Mouse (Mus musculus): Measurements from ENCODE around the gene Faap24. TPM values are rescaled to one million over a fixed set of nuclear protein-coding genes. Genes with fewer than 3 reads are reported as not detected.

Faap24 gene
- total RNA-seq, 1 experiment from 2014 or later, result 9.4 TPM

Other genes starting within 250 kb of the Faap24 start
- not detected in 2 replicates for gene Slc7a10, start 210.5 kb downstream of the Faap24 start, total RNA-seq (2017)
- gene Lrp3, start 181.3 kb downstream of the Faap24 start, total RNA-seq (2017), result not detected in 2 replicates
- 17.3 and 20.3 TPM in 2 replicates for gene Gpatch1, start 78.4 kb downstream of the Faap24 start, total RNA-seq (2017)
- gene Rhpn2, start 62.7 kb downstream of the Faap24 start, total RNA-seq (2017), result not detected in 2 replicates
- gene Cep89, start 199 bp upstream of the Faap24 start, total RNA-seq (2017), result 22.2 and 25.0 TPM in 2 replicates
- gene Slc7a9, start 52.0 kb upstream of the Faap24 start, total RNA-seq (2017), result not detected in 2 replicates
- not detected in 2 replicates for gene Tdrd12, start 140.9 kb upstream of the Faap24 start, total RNA-seq (2017)
- 49.6 and 52.3 TPM in 2 replicates for gene Nudt19, start 159.5 kb upstream of the Faap24 start, total RNA-seq (2017)
- gene Rgs9bp, start 188.7 kb upstream of the Faap24 start, total RNA-seq (2017), result 0.19 and 0.84 TPM in 2 replicates
- 37.3 and 42.2 TPM in 2 replicates for gene Ankrd27, start 189.4 kb upstream of the Faap24 start, total RNA-seq (2017)

Data from hematopoietic stem cell, adult 5-6 weeks (primary cell).